Comparison of ENCODE assay signal across 30 mouse cellular contexts in genomic region chr19:34827444-34827843, GRCm38 (mm10). TPM values are rescaled to one million over a fixed set of nuclear protein-coding genes. Genes with fewer than 3 reads are reported as not detected.
DNase-seq lines count a peak whose midpoint lies in the region; ATAC-seq and TF ChIP-seq lines count a peak whose summit lies in the region.
"Had no signal": no experiment of that assay in that cellular context is flagged by ENCODE, and none has a peak within 500 bp of the region (broad histone marks: within the 10 kb centered on the region; RNA-seq: fewer than 3 reads in every experiment).

No protein-coding gene starts in this region.

- peaks cover 20% of the 10 kb centered on the region; the same call in 1 of the 2 replicates for H3K79me2 ChIP-seq in liver, adult 2 months (ENCODE audit: control insufficient read depth, insufficient read depth, low read length)
- no peaks in the 10 kb centered on the region for H3K79me2 ChIP-seq in myocyte (ENCODE audit: control insufficient read depth, insufficient read depth)

- no peak overlapping the region for H3K4me2 ChIP-seq in liver, postnatal 0 days (ENCODE audit: low read depth, low read length)
- H3K4me2 ChIP-seq in myocyte (ENCODE audit: low read depth), result peak overlapping the region; percentile 7
- H3K4me2 ChIP-seq: embryonic facial prominence, embryonic 13.5 days; forebrain, embryonic 13.5 days; heart, embryonic 11.5 days; hindbrain, embryonic 14.5 days had no signal

- H3K9me3 ChIP-seq in liver, postnatal 0 days (ENCODE audit: low read length), result no peaks in the 10 kb centered on the region
- no peaks in the 10 kb centered on the region for H3K9me3 ChIP-seq in hindbrain, embryonic 10.5 days
- H3K9me3 ChIP-seq: embryonic facial prominence, embryonic 10.5 days; embryonic facial prominence, embryonic 13.5 days; forebrain, embryonic 10.5 days; forebrain, embryonic 13.5 days; G1E had no signal

- H3K9ac ChIP-seq in liver, adult 2 months (ENCODE audit: low read depth, low read length), result no peak overlapping the region; the same call in 1 of the 2 replicates
- no peak overlapping the region for H3K9ac ChIP-seq in liver, postnatal 0 days (replicated peaks)
- H3K9ac ChIP-seq: embryonic facial prominence, embryonic 13.5 days; forebrain, embryonic 13.5 days; hindbrain, embryonic 14.5 days had no signal

- TF ChIP-seq EP300 in liver, postnatal 0 days (IDR thresholded peaks at IDR 0.05; ENCODE audit: low read depth), result no peak

- H3K27me3 ChIP-seq in liver, adult 2 months (ENCODE audit: control insufficient read depth, insufficient read depth, low read length), result no peaks in the 10 kb centered on the region
- no peaks in the 10 kb centered on the region for H3K27me3 ChIP-seq in liver, postnatal 0 days (ENCODE audit: insufficient read depth, low read length)
- no peaks in the 10 kb centered on the region for H3K27me3 ChIP-seq in Patski
- H3K27me3 ChIP-seq in myocyte (ENCODE audit: control insufficient read depth, insufficient read depth, insufficient read length), result no peaks in the 10 kb centered on the region
- no peaks in the 10 kb centered on the region for H3K27me3 ChIP-seq in hindbrain, embryonic 10.5 days (ENCODE audit: insufficient read depth, poor library complexity, severe bottlenecking)
- H3K27me3 ChIP-seq: CH12.LX; embryonic facial prominence, embryonic 13.5 days; forebrain, embryonic 13.5 days had no signal

- no peak for TF ChIP-seq POLR2A in liver, adult 2 months (IDR thresholded peaks at IDR 0.05; ENCODE audit: extremely low read depth, insufficient read depth, low read length)
- TF ChIP-seq POLR2A in myocyte (IDR thresholded peaks at IDR 0.05; ENCODE audit: insufficient read length, low read depth), result no peak

- POLR2A ChIA-PET in Patski (lab: Charles Lee), result no interaction called here

- WGBS in liver, adult 2 months, result 56% methylated on average over 6 of the region's 6 CpGs
- WGBS in liver, postnatal 0 days (ENCODE audit: insufficient replicate concordance), result 83% methylated on average over 6 of the region's 6 CpGs
- 89% methylated on average over 6 of the region's 6 CpGs for WGBS in hindbrain, embryonic 10.5 days

- no peak for DNase-seq in liver, adult 2 months (ENCODE audit: extremely low read depth, low read depth, low spot score)
- DNase-seq in liver, postnatal 0 days, result no peak
- peak; percentile 77 for DNase-seq in 416B (ENCODE audit: low read depth)
- DNase-seq in Patski (ENCODE audit: low read depth, low spot score), result no peak
- DNase-seq in cerebellum, adult 9-11 months, result no peak
- no peak for DNase-seq in hindbrain, embryonic 10.5 days (ENCODE audit: low spot score)
- DNase-seq: adrenal gland, postnatal 36 days; cerebellum, adult 11 months; cerebellum, adult 2 months; cerebellum, postnatal 10 days; cerebellum, postnatal 36 days; embryo, embryonic 11 days; gastrocnemius, postnatal 10 days; gastrocnemius, postnatal 36 days; heart, adult 2 months had no signal

- no peak for TF ChIP-seq CTCF in liver, adult 2 months (IDR thresholded peaks at IDR 0.05; ENCODE audit: low read depth, low read length)
- TF ChIP-seq CTCF in liver, postnatal 0 days (IDR thresholded peaks at IDR 0.05; ENCODE audit: low read depth), result no peak
- TF ChIP-seq CTCF in Patski (IDR thresholded peaks at IDR 0.05), result no peak

- peaks cover 25% of the 10 kb centered on the region for H3K4me1 ChIP-seq in liver, adult 2 months (ENCODE audit: control insufficient read depth, insufficient read depth, low read length)
- peaks cover 4% of the 10 kb centered on the region; the same call in 1 of the 2 replicates for H3K4me1 ChIP-seq in liver, postnatal 0 days (ENCODE audit: insufficient read depth)
- no peaks in the 10 kb centered on the region for H3K4me1 ChIP-seq in hindbrain, embryonic 10.5 days (replicated peaks)
- H3K4me1 ChIP-seq: embryonic facial prominence, embryonic 10.5 days; embryonic facial prominence, embryonic 13.5 days; forebrain, embryonic 10.5 days; forebrain, embryonic 13.5 days had no signal

- in situ Hi-C loops in Patski (cut with MboI; ENCODE audit: low pct_unique_long_range_greater_than_20kb), result no loop called here

- H3ac ChIP-seq in myocyte (ENCODE audit: control insufficient read depth, insufficient read length), result no peak overlapping the region

- H3K4me3 ChIP-seq in liver, adult 2 months (ENCODE audit: insufficient read depth, low read depth, low read length), result no peak overlapping the region
- no peak overlapping the region for H3K4me3 ChIP-seq in liver, postnatal 0 days (ENCODE audit: low read depth, low read length)
- H3K4me3 ChIP-seq in myocyte, result no peak overlapping the region
- no peak overlapping the region for H3K4me3 ChIP-seq in hindbrain, embryonic 10.5 days
- H3K4me3 ChIP-seq: embryonic facial prominence, embryonic 10.5 days; embryonic facial prominence, embryonic 13.5 days; erythroblast, embryonic 14.5 days; forebrain, embryonic 10.5 days; forebrain, embryonic 13.5 days; heart, adult 2 months had no signal

- H3K27ac ChIP-seq in liver, adult 2 months (replicated peaks; ENCODE audit: insufficient read depth, low read depth, low read length), result peak overlapping the region; percentile 82
- H3K27ac ChIP-seq in liver, postnatal 0 days (ENCODE audit: low read depth), result no peak overlapping the region
- H3K27ac ChIP-seq in hindbrain, embryonic 10.5 days, result no peak overlapping the region
- H3K27ac ChIP-seq: embryonic facial prominence, embryonic 10.5 days; embryonic facial prominence, embryonic 13.5 days; forebrain, embryonic 10.5 days; forebrain, embryonic 13.5 days; heart, adult 2 months; hindbrain, embryonic 14.5 days; hindbrain, postnatal 0 days had no signal

- H3K36me3 ChIP-seq in liver, adult 2 months (ENCODE audit: control insufficient read depth, insufficient read depth, low read length), result peaks cover 30% of the 10 kb centered on the region
- peaks cover 11% of the 10 kb centered on the region for H3K36me3 ChIP-seq in liver, postnatal 0 days (replicated peaks; ENCODE audit: insufficient read depth, low read length)
- H3K36me3 ChIP-seq in myocyte (ENCODE audit: control insufficient read depth, insufficient read depth), result no peaks in the 10 kb centered on the region
- H3K36me3 ChIP-seq in hindbrain, embryonic 10.5 days, result peaks cover 12% of the 10 kb centered on the region; the same call in 1 of the 2 replicates

- CTCF ChIA-PET in Patski (lab: Charles Lee), result interaction anchor here (1.2 kb wide), 2 partner anchors 9 to 49 kb away, joined by 4 to 6 read pairs; no protein-coding TSS in a partner anchor

- ATAC-seq in liver, postnatal 0 days, result no peak
- ATAC-seq in Patski, result peak; percentile 69
- no peak for ATAC-seq in megakaryocyte-erythroid progenitor cell, adult 5-6 weeks (replicated peaks; ENCODE audit: low FRiP score, low TSS enrichment, poor library complexity, severe bottlenecking)
- ATAC-seq: forebrain, embryonic 13.5 days; forebrain, embryonic 16.5 days; hindbrain, postnatal 0 days; inflammation-experienced regulatory T-cells, adult 6 months; intestine, embryonic 16.5 days had no signal

TF ChIP-seq in myocyte, 11 proteins besides CTCF, POLR2A, EP300 and RAD21:
- TF ChIP-seq REST (IDR thresholded peaks at IDR 0.05; ENCODE audit: insufficient read depth, insufficient read length) (no peak), CEBPB (IDR thresholded peaks at IDR 0.05; ENCODE audit: insufficient read depth, poor library complexity, severe bottlenecking) (no peak)

RNA-seq across cellular contexts. Expression of gene Pank1, which starts 51.8 kb away (rescaled TPM):
- 196 and 259 TPM in 2 replicates for total RNA-seq in liver, adult 2 months (2014; rRNA removed)
- 14.1 and 18.8 TPM in 2 replicates for polyA plus RNA-seq in liver, adult 2 months (2012; rRNA removed)
- 44.5 and 48.4 TPM in 2 replicates for polyA plus RNA-seq in liver, postnatal 0 days (2015; fragmentation: Nextera tagmentation; extraction: Ambion mirVana)
- 21.2 TPM for polyA plus RNA-seq in Patski (2021)
- polyA plus RNA-seq in myocyte (2012; fragmentation: generic; extraction: Trizol), result 3.5 TPM
- 8.8 and 28.1 TPM in 2 replicates for total RNA-seq in megakaryocyte-erythroid progenitor cell, adult 5-6 weeks (2014; fragmentation: Nextera tagmentation)
- 17.8 and 18.1 TPM in 2 replicates for total RNA-seq in megakaryocyte-erythroid progenitor cell, adult 5-6 weeks (2017)
- polyA plus RNA-seq in hindbrain, embryonic 10.5 days (2016; fragmentation: Nextera tagmentation; extraction: Ambion mirVana), result 5.6 and 6.2 TPM in 2 replicates
- polyA plus RNA-seq: erythroblast, embryonic 14.5 days had no signal
